Mouse (Mus musculus) kidney, adult 2 months (tissue): ENCODE measurements at regions not wholly inside any gene's neighbourhood (a gene's known extent, or its start where the extent isn't known, plus 50 kb on each side); places are given as distances from the start of the nearest gene placed in this dataset.

Experiments
- DNase-seq: peaks from one replicate; pipeline ENCODE4 v3.0.0; 2021
- H3K27ac ChIP-seq: fragments of 200-500 bp; 2 replicates; pipeline ENCODE4 v1.5.1; 2012; ENCODE audit warnings: low read depth, low read length, control low read depth, inconsistent platforms; ENCODE audit not compliant: insufficient read depth
- H3K27me3 ChIP-seq: fragments of 200-500 bp; replicated peaks from 2 replicates; pipeline ENCODE4 v1.6.1; 2012; ENCODE audit warnings: mild to moderate bottlenecking, moderate library complexity, low read length, inconsistent platforms; ENCODE audit not compliant: control insufficient read depth, insufficient read depth
- H3K36me3 ChIP-seq: fragments of 200-500 bp; 2 replicates; pipeline ENCODE4 v1.6.1; 2012; ENCODE audit warnings: mild to moderate bottlenecking, moderate library complexity, low read length, inconsistent platforms; ENCODE audit not compliant: control insufficient read depth, insufficient read depth
- H3K4me1 ChIP-seq: fragments of 200-500 bp; 2 replicates; pipeline ENCODE4 v1.6.1; 2011; ENCODE audit warnings: low read length; ENCODE audit not compliant: control insufficient read depth, insufficient read depth
- H3K4me3 ChIP-seq: fragments of 200-500 bp; 2 replicates; pipeline ENCODE4 v1.5.1; 2011; ENCODE audit warnings: mild to moderate bottlenecking, low read depth, low read length, control low read depth; ENCODE audit not compliant: insufficient read depth
- CTCF ChIP-seq: fragments of 200-500 bp; conservative IDR thresholded peaks from 2 replicates; pipeline ENCODE4 v1.5.1; 2011; ENCODE audit warnings: low read depth, mild to moderate bottlenecking, control low read depth, low read length, moderate library complexity, mixed read lengths; ENCODE audit not compliant: insufficient read depth, insufficient read length
- POLR2A ChIP-seq: fragments of 200-500 bp; IDR thresholded peaks from one replicate; pipeline ENCODE4 v1.6.1; 2011; ENCODE audit warnings: low read depth, low read length, control low read depth
- WGBS: fragments of 180-500 bp; shearing (Covaris S2); methylation state at CpG from one replicate; pipeline ENCODE4 v1.1.7; 2018; 5-methylcytosine and 5-hydroxymethylcytosine counted together

DNA sequence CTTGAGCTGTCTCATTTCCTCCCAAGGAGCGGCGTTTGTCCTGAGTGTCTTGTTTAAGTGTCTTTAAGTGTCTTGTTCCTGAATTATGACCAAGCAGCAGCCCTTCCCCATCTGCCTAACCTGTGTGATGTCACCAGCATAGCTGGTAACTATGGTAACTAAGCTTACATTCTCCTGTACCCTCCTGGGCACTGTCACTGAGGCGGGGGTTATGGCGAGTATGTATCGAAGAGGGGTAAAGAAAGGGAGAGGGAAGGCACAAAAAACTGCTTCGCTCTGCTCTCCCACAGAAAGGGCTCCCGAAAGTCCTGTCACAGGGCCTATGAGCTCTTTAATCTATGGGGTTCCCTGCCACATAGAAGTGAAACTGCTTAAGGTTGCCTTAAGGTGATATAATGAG lies 89.6 kb downstream of the Ppp4r2 start:
- TF ChIP-seq CTCF (no peak), POLR2A (no peak)
- 74% methylated on average over 7 of the region's 7 CpGs for whole genome bisulfite sequencing
- no peak for DNase-seq
- Histone ChIP-seq H3K27ac (no peak overlapping the region), H3K36me3 (no peaks in the 10 kb centered on the region), H3K4me1 (no peaks in the 10 kb centered on the region), H3K27me3 (no peaks in the 10 kb centered on the region), H3K4me3 (no peak overlapping the region)

DNA sequence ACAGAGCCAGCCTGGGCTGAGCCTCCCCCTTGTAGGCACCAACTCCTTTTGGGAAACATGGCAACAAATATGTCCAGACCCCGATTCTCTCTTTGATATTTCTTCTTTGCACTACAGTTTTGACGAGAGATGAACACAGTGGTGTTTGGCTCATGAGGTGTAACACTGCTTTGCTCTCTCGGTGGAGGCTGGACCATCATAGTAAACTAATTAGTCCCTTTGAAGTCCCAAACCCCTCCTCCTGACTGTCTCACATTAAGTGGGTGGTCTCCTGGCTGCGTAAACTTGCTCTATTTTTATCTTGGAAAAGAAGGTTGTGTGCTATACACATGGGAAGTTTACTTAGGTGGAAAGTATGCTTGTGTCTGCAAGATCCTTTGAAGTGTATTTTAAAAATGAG lies 90.3 kb downstream of the Ppp4r2 start:
- DNase-seq = no peak
- no peak overlapping the region for H3K4me3 ChIP-seq
- 61% methylated on average over 4 of the region's 4 CpGs for WGBS
- no peaks in the 10 kb centered on the region for H3K36me3 ChIP-seq
- TF ChIP-seq POLR2A (no peak), CTCF (no peak)
- H3K27ac ChIP-seq = no peak overlapping the region
- H3K27me3 ChIP-seq = no peaks in the 10 kb centered on the region
- no peaks in the 10 kb centered on the region for H3K4me1 ChIP-seq

DNA sequence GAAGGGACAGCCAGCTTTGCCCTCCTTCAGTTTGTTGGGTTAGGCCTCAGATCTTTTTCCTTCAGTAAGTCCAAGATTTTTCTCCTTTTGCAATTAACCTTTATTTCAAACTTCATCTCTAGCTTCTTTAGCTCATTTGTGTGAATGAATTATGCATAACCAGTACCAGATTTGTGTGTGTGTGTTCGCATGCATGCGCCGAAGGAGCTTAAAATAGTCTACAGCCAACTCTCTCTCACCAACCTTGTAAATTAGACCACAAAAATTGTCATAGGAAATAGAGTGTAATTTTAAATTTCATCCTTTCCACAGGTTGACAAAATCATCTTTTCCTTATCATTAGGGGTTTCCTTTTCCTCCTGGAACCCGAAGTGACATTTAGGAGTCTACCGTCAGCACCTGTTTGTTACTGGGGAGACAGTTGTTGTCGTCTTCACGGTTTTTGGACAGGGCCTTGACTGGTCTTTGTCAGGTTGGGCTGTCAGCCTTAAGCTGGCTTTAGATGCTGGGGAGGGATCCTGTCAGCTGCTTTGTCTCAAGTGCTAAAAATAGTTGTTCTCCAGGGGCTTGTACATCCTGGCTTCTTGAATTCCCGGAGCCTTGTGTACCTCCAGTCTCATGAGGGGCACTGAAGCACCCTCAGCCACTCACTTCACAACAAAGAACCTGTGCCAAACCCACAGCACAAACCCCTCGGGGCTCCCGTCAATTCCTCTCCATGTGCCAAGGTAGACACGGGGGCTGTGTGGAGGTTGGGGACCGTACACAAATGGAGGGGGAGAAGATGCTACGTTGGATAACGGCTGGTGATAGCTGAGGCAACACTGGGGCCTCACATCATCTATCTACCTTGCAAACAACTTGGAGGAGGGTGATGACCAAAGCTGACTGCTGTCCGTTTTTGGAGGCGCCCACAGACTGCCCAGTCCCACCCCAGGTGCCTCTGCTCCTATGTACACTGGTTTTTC lies 95.7 kb downstream of the Ppp4r2 start:
- WGBS = 77% methylated on average over 16 of the region's 16 CpGs
- no peaks in the 10 kb centered on the region for H3K27me3 ChIP-seq

DNA sequence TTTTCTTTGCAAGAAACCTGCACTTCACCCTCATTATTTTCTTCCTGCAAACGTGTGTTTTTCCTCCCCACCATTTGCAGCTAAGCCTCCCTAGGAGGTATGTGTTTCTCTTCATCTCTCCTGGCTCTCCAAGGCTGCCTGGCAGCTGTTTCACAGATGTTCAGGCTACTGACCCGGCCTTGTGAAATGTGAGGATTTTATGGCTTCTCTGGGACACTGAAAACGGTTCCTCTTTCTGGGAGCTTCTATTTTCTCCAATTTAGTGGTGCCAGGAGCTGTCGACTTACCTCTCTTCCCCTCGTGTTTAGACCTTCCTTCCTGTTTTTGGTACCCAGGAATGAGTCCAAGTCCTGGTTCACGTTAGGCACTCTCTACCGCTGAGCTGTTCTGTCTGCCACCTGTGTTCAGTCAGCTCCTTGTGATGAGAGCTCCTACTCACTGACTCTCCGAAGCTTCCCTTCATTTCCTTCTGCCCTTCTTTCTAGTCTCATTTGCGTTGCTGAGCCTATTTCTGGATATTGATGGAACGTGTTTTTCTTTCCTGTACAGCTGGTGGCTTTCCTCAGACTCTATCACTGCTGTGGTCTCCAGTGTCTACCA lies 96.4 kb downstream of the Ppp4r2 start:
- no peak for DNase-seq
- TF ChIP-seq CTCF = no peak
- TF ChIP-seq POLR2A = no peak
- no peak overlapping the region for H3K4me3 ChIP-seq
- H3K27ac ChIP-seq = no peak overlapping the region
- H3K4me1 ChIP-seq = no peaks in the 10 kb centered on the region
- no peaks in the 10 kb centered on the region for H3K27me3 ChIP-seq
- 37% methylated on average over 10 of the region's 10 CpGs for WGBS
- H3K36me3 ChIP-seq = no peaks in the 10 kb centered on the region

More for the DNA sequence above, 95.7 kb downstream of the Ppp4r2 start:
- no peak for DNase-seq
- TF ChIP-seq CTCF (no peak), POLR2A (no peak)
- Histone ChIP-seq H3K4me3 (no peak overlapping the region), H3K36me3 (no peaks in the 10 kb centered on the region), H3K4me1 (no peaks in the 10 kb centered on the region), H3K27ac (no peak overlapping the region)

DNA sequence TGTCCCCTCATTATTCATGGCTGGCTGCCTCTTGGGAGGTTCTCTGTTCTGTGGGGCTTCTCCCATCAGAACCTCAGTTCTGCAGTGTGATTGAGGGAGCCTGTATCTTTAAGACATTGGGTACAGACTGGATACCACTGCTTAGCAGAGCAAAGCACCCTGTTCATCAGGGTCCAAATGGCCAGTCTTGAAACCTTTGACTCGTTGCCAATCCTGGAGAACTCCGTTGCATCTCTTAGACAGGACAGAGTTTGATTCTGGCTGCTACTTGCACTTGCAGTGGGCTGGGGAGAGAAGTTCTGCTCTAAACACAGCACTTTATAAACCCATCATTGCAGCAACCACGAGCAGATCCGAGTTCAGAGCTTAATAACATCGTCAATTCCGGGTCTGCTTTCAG lies 97.3 kb downstream of the Ppp4r2 start:
- WGBS = 47% methylated on average over 6 of the region's 6 CpGs
- H3K27ac ChIP-seq = no peak overlapping the region
- TF ChIP-seq POLR2A (no peak), CTCF (no peak)
- peak; percentile 49 for DNase-seq
- H3K4me3 ChIP-seq = no peak overlapping the region
- H3K36me3 ChIP-seq = no peaks in the 10 kb centered on the region
- no peaks in the 10 kb centered on the region for H3K4me1 ChIP-seq
- H3K27me3 ChIP-seq = no peaks in the 10 kb centered on the region

DNA sequence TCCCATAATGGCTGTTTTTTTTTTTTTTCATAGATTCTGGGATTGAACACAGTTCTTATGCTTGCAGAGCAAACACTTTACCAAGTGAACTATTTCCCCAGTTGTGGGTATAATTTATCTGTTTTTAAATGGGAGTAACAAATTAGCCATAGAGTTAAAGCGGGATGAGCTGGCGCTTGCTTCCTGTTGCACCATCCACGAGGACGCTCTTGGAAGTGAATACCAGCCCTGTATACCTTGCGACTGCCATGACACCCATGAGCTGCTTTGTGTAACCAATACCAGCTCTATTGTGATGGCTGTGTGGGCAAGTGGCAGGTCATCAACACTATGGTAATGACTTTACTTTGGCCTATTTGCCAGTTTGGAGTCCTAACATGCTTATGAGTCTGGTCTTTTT lies 101.0 kb downstream of the Ppp4r2 start:
- Histone ChIP-seq H3K4me3 (no peak overlapping the region), H3K27me3 (no peaks in the 10 kb centered on the region), H3K36me3 (no peaks in the 10 kb centered on the region), H3K4me1 (peaks cover 3% of the 10 kb centered on the region; the same call in 1 of the 2 replicates), H3K27ac (no peak overlapping the region)
- DNase-seq = no peak
- TF ChIP-seq POLR2A (no peak), CTCF (no peak)
- WGBS = 87% methylated on average over 5 of the region's 5 CpGs

DNA sequence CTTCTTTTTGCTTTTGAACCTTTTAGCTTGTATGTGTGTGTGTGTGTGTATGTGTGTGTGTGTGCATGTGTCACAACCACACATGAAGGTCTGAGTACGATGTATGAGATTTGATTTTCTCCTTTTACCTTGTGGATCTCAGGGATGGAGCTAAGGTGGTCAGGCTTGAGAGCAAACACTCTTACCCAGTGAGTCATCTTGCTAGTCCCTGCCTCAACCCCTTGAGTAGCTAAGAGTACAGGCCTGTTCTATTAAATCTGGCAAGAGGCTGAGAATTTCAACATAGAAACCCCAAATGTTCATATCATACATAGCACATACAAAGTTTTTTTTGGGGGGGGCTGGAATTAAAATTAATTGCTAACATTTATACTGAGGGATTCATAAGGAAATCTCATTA lies 104.4 kb downstream of the Ppp4r2 start:
- 93% methylated on average over 1 of the region's 1 CpGs for WGBS
- TF ChIP-seq CTCF (no peak), POLR2A (no peak)
- DNase-seq = no peak
- no peaks in the 10 kb centered on the region for H3K36me3 ChIP-seq
- H3K4me1 ChIP-seq = peaks cover 3% of the 10 kb centered on the region; the same call in 1 of the 2 replicates
- no peaks in the 10 kb centered on the region for H3K27me3 ChIP-seq
- no peak overlapping the region for H3K4me3 ChIP-seq
- no peak overlapping the region for H3K27ac ChIP-seq
